Mouse (Mus musculus) WW6 (cell line): Measurements from ENCODE around the gene Sema3b.
A peak's percentile ranks its signal among the peaks of the same experiment; 100 is the strongest.

Experiments used
- DNase-seq: peaks from one replicate; pipeline ENCODE4 v3.0.0-alpha.2; 2013; ENCODE audit warnings: low read depth, low spot score

Sema3b gene

GRCm38 (mm10) chr9:107612945-107613569 is 4.0 kb upstream of the Sema3b start:
- no peak for DNase-seq

GRCm38 (mm10) chr9:107612191-107612944 is 3.3 kb upstream of the Sema3b start:
- peak; percentile 80 for DNase-seq

GRCm38 (mm10) chr9:107611456-107612190 is 2.6 kb upstream of the Sema3b start:
- no peak for DNase-seq

- no peak for DNase-seq
Measured at GRCm38 (mm10) chr9:107609433-107609830, 403 bp upstream of the Sema3b start.

- DNase-seq, result no peak
Measured at GRCm38 (mm10) chr9:107607653-107608245, 1.3 kb downstream of the Sema3b start.

GRCm38 (mm10) chr9:107607036-107607435 is 2.0 kb downstream of the Sema3b start:
- DNase-seq, result no peak

- no peak for DNase-seq
Measured at GRCm38 (mm10) chr9:107606591-107606990, 2.4 kb downstream of the Sema3b start.

GRCm38 (mm10) chr9:107605041-107605661 is 3.9 kb downstream of the Sema3b start:
- no peak for DNase-seq

GRCm38 (mm10) chr9:107603251-107603650 is 5.8 kb downstream of the Sema3b start:
- no peak for DNase-seq

GRCm38 (mm10) chr9:107602068-107602648 is 6.9 kb downstream of the Sema3b start:
- no peak for DNase-seq

GRCm38 (mm10) chr9:107601275-107601674 is 7.8 kb downstream of the Sema3b start:
- no peak for DNase-seq

GRCm38 (mm10) chr9:107600745-107601144 is 8.3 kb downstream of the Sema3b start:
- no peak for DNase-seq

- DNase-seq, result no peak
Measured at GRCm38 (mm10) chr9:107599842-107600241, 9.2 kb downstream of the Sema3b start.

- no peak for DNase-seq
Measured at GRCm38 (mm10) chr9:107599433-107599832, 9.6 kb downstream of the Sema3b start.

- no peak for DNase-seq
Measured at GRCm38 (mm10) chr9:107598385-107598784, 10.6 kb downstream of the Sema3b start.

- DNase-seq, result no peak
Measured at GRCm38 (mm10) chr9:107596619-107597569, 12.1 kb downstream of the Sema3b start.

GRCm38 (mm10) chr9:107594281-107595062 is 14.6 kb downstream of the Sema3b start:
- DNase-seq, result no peak

- no peak for DNase-seq
Measured at GRCm38 (mm10) chr9:107593101-107593976, 15.7 kb downstream of the Sema3b start.

- DNase-seq, result no peak
Measured at GRCm38 (mm10) chr9:107590773-107591060, 18.3 kb downstream of the Sema3b start.
